Mouse (Mus musculus): ENCODE measurements around the gene Eepd1. TPM values are rescaled to one million over a fixed set of nuclear protein-coding genes. Genes with fewer than 3 reads are reported as not detected.

Gene Eepd1
- polyA plus RNA-seq, 1 experiment from 2014 or later = 6.0 TPM

DNA sequence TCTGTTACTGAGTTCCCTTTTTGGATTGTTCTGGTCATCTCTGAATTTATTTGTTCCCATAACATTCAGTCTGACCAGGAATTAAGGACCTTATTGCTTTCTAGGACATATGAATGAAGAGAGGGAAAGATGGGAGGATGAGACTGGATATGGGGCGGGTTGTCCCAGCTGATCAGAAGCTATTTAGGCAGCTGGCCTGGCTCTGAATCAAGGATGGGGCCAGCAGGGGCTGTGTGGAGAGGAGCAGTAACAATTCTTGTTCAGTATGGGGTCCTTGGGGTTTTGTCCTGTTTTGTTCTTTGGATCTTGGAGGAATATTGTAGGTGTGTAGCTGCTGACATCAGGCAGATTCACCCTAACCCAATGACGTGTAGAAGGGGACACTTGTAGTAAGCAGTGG lies 3.7 kb downstream of the Eepd1 start:
- Histone ChIP-seq H3K36me3 (ENCODE audit: control insufficient read depth, insufficient read depth, low read length) (no peaks in the 10 kb centered on the region), H3K4me2 (ENCODE audit: low read length) (no peak overlapping the region), H3K4me1 (replicated peaks; ENCODE audit: control insufficient read depth, insufficient read depth, low read length) (peaks cover 2% of the 10 kb centered on the region; the same call in 1 of the 2 replicates), H3K27me3 (replicated peaks; ENCODE audit: control insufficient read depth, insufficient read depth, low read length) (no peaks in the 10 kb centered on the region), H3K9me3 (ENCODE audit: control insufficient read depth, low read length) (no peaks in the 10 kb centered on the region), H3K9ac (ENCODE audit: low read length) (no peak overlapping the region), H3K4me3 (ENCODE audit: low read depth, low read length) (no peak overlapping the region), H3K27ac (ENCODE audit: low read depth) (no peak overlapping the region)
- 83% methylated on average over 2 of the region's 2 CpGs for WGBS
- peak; percentile 48 for DNase-seq (ENCODE audit: low spot score)
- no peak for ATAC-seq (replicated peaks; ENCODE audit: low FRiP score, low TSS enrichment, low read depth)

- Histone ChIP-seq H3K27ac (ENCODE audit: low read depth) (no peak overlapping the region), H3K4me3 (ENCODE audit: low read depth, low read length) (no peak overlapping the region), H3K9ac (ENCODE audit: low read length) (no peak overlapping the region), H3K4me2 (ENCODE audit: low read length) (no peak overlapping the region), H3K36me3 (ENCODE audit: control insufficient read depth, insufficient read depth, low read length) (no peaks in the 10 kb centered on the region), H3K4me1 (replicated peaks; ENCODE audit: control insufficient read depth, insufficient read depth, low read length) (peaks cover 2% of the 10 kb centered on the region; the same call in 1 of the 2 replicates), H3K9me3 (ENCODE audit: control insufficient read depth, low read length) (no peaks in the 10 kb centered on the region), H3K27me3 (replicated peaks; ENCODE audit: control insufficient read depth, insufficient read depth, low read length) (no peaks in the 10 kb centered on the region)
- ATAC-seq (replicated peaks; ENCODE audit: low FRiP score, low TSS enrichment, low read depth) (no peak), DNase-seq (ENCODE audit: low spot score) (no peak)
- 85% methylated on average over 7 of the region's 7 CpGs for WGBS
These were observed 4.1 kb downstream of the Eepd1 start for GRCm38 (mm10) chr9:25485406-25485805.

GRCm38 (mm10) chr9:25486246-25486807 lies 5.0 kb downstream of the Eepd1 start:
- Histone ChIP-seq H3K9me3 (ENCODE audit: control insufficient read depth, low read length) (no peaks in the 10 kb centered on the region), H3K9ac (ENCODE audit: low read length) (no peak overlapping the region), H3K4me2 (ENCODE audit: low read length) (no peak overlapping the region), H3K27me3 (replicated peaks; ENCODE audit: control insufficient read depth, insufficient read depth, low read length) (no peaks in the 10 kb centered on the region), H3K27ac (ENCODE audit: low read depth) (no peak overlapping the region), H3K36me3 (ENCODE audit: control insufficient read depth, insufficient read depth, low read length) (no peaks in the 10 kb centered on the region), H3K4me3 (ENCODE audit: low read depth, low read length) (no peak overlapping the region), H3K4me1 (replicated peaks; ENCODE audit: control insufficient read depth, insufficient read depth, low read length) (peaks cover 2% of the 10 kb centered on the region; the same call in 1 of the 2 replicates)
- DNase-seq (ENCODE audit: low spot score) = no peak
- WGBS = 79% methylated on average over 9 of the region's 9 CpGs
- no peak for ATAC-seq (replicated peaks; ENCODE audit: low FRiP score, low TSS enrichment, low read depth)

- ATAC-seq (replicated peaks; ENCODE audit: low FRiP score, low TSS enrichment, low read depth) (no peak), DNase-seq (ENCODE audit: low spot score) (no peak)
- Histone ChIP-seq H3K27ac (ENCODE audit: low read depth) (no peak overlapping the region), H3K36me3 (ENCODE audit: control insufficient read depth, insufficient read depth, low read length) (no peaks in the 10 kb centered on the region), H3K4me2 (ENCODE audit: low read length) (no peak overlapping the region), H3K9me3 (ENCODE audit: control insufficient read depth, low read length) (no peaks in the 10 kb centered on the region), H3K4me1 (replicated peaks; ENCODE audit: control insufficient read depth, insufficient read depth, low read length) (peaks cover 2% of the 10 kb centered on the region; the same call in 1 of the 2 replicates), H3K9ac (ENCODE audit: low read length) (no peak overlapping the region), H3K4me3 (ENCODE audit: low read depth, low read length) (no peak overlapping the region), H3K27me3 (replicated peaks; ENCODE audit: control insufficient read depth, insufficient read depth, low read length) (no peaks in the 10 kb centered on the region)
- 73% methylated on average over 12 of the region's 12 CpGs for WGBS
These were observed 6.2 kb downstream of the Eepd1 start for GRCm38 (mm10) chr9:25487446-25488110.

DNA sequence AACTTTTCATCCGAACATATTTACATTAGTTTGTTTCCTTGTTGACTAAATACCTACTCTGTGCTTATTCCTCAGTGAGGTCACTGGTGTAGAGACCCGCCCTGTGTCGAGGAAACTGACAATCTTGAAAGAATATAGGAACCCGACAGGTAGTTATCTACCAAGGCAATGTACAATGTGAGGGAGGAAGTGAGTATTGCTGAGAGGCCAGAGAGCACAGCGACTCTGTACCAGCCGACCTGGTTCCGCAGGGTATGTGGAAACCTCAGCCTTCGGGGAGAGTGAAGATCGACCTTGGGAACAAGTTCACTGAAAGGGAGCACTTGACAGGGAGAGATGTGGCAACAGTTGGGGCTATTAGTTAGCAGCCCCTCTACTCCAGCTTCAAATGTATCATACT lies 7.2 kb downstream of the Eepd1 start:
- Histone ChIP-seq H3K36me3 (ENCODE audit: control insufficient read depth, insufficient read depth, low read length) (no peaks in the 10 kb centered on the region), H3K4me1 (replicated peaks; ENCODE audit: control insufficient read depth, insufficient read depth, low read length) (peaks cover 2% of the 10 kb centered on the region; the same call in 1 of the 2 replicates), H3K9ac (ENCODE audit: low read length) (no peak overlapping the region), H3K4me2 (ENCODE audit: low read length) (no peak overlapping the region), H3K4me3 (ENCODE audit: low read depth, low read length) (no peak overlapping the region), H3K27ac (ENCODE audit: low read depth) (no peak overlapping the region), H3K9me3 (ENCODE audit: control insufficient read depth, low read length) (no peaks in the 10 kb centered on the region), H3K27me3 (replicated peaks; ENCODE audit: control insufficient read depth, insufficient read depth, low read length) (no peaks in the 10 kb centered on the region)
- WGBS = 87% methylated on average over 9 of the region's 9 CpGs
- ATAC-seq (replicated peaks; ENCODE audit: low FRiP score, low TSS enrichment, low read depth) (no peak), DNase-seq (ENCODE audit: low spot score) (peak; percentile 39)

DNA sequence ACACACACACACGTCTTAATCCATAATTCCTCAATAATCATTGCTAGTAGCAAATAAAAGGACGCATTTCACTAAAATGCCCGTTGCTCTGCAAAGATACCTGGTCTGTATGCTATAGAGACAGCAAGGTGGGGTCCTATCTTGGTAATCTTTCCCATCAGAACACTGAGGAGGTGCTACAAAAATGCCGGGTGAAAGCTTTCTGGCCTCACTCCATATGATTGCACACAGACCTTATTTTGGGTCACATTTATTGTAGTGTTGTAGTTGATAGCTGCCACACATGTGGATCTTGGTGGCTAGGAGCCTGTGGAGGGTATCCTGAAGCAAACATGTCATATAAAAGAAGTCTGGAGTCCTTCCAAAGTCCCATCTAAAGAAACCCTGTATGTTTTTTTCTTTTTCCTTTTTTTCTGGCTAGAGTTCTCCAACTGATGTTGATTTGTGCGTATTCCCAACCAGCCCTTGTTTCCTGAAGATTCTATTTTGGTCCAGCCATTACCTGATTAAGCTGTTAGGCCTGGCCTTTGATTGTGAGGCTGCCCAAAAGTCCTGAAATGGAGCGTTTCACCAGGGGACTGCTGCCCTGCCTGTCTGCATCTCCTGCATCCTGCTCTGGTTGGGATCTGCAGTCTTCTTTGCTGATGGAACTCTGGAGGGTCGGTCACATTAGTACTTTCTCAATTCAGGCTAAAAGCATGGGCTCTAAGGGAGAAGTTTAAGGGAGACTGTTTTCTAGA lies 8.0 kb downstream of the Eepd1 start:
- Histone ChIP-seq H3K4me1 (replicated peaks; ENCODE audit: control insufficient read depth, insufficient read depth, low read length) (0 out of 2 replicates have a peak, but pooled peaks cover 2% of the 10 kb centered on the region), H3K36me3 (ENCODE audit: control insufficient read depth, insufficient read depth, low read length) (no peaks in the 10 kb centered on the region), H3K27ac (ENCODE audit: low read depth) (no peak overlapping the region), H3K4me3 (ENCODE audit: low read depth, low read length) (no peak overlapping the region), H3K27me3 (replicated peaks; ENCODE audit: control insufficient read depth, insufficient read depth, low read length) (no peaks in the 10 kb centered on the region), H3K4me2 (ENCODE audit: low read length) (no peak overlapping the region), H3K9me3 (ENCODE audit: control insufficient read depth, low read length) (no peaks in the 10 kb centered on the region), H3K9ac (ENCODE audit: low read length) (no peak overlapping the region)
- DNase-seq (ENCODE audit: low spot score) = peak; percentile 32
- ATAC-seq (replicated peaks; ENCODE audit: low FRiP score, low TSS enrichment, low read depth) = no peak
- 76% methylated on average over 7 of the region's 7 CpGs for WGBS

DNA sequence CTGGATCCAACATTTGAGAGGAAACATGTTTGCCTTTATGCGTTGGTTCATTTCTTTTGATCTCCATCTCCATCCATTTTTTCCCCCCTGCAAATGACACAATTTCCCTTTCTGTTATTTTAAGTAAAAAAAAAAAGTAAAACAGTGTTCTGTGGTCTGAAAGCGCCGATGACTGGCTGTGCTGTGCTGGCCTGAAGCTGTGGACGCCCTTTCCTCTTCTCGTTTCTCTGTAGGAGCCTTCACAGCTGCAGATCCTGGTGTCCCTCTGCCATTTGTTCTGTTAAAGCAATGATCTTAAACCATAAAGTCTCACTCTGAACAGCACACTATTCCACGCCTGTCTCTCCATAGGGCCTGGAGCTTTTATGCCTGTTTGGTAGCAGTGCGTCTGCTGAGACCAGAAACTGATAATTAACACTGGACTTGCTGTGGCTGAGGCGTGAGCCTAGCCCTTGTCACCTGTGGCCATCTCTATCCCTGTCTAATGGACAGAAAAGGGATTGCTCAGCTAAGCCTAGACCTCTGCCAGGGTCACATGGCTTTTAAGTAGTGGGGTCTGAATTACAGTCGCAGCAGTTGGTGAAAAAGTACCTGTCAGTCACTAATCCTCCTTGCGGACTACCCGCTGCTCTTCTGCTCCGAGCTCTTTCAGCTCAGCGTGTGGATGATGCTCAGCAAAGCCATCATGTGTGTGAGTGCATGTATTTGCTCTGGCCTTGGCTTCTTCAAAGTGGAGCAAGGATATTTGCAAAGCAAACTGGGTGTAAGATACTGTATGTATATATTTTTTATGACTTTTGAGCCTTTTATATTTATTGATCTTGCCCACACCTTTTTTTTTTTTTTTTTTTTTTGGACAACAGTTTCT lies 9.2 kb downstream of the Eepd1 start:
- Histone ChIP-seq H3K4me1 (replicated peaks; ENCODE audit: control insufficient read depth, insufficient read depth, low read length) (no peaks in the 10 kb centered on the region), H3K27me3 (replicated peaks; ENCODE audit: control insufficient read depth, insufficient read depth, low read length) (no peaks in the 10 kb centered on the region), H3K36me3 (ENCODE audit: control insufficient read depth, insufficient read depth, low read length) (no peaks in the 10 kb centered on the region), H3K4me2 (ENCODE audit: low read length) (no peak overlapping the region), H3K9me3 (ENCODE audit: control insufficient read depth, low read length) (no peaks in the 10 kb centered on the region), H3K27ac (ENCODE audit: low read depth) (no peak overlapping the region), H3K4me3 (ENCODE audit: low read depth, low read length) (no peak overlapping the region), H3K9ac (ENCODE audit: low read length) (no peak overlapping the region)
- no peak for ATAC-seq (replicated peaks; ENCODE audit: low FRiP score, low TSS enrichment, low read depth)
- 67% methylated on average over 13 of the region's 13 CpGs for WGBS
- DNase-seq (ENCODE audit: low spot score) = peak; percentile 47

DNA sequence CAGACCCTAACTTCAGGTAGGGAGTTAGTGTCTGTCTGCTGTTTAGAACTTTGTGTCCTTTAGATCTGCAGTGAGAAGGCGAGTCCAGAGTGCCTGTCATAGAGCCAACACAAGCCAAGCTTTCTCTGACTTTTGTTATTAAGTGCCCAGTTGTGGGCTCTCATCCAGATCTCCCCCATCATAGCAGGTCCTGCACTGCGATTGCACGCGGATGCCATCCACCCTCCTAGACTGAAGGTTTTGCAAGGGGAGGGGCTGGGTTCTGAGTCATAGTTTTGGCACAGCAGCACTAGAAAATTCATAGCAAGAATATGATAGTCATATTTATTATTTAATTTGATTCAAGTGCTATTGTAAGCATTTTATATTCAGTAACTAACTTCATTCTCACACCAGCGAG lies 12.6 kb downstream of the Eepd1 start:
- no peak for DNase-seq (ENCODE audit: low spot score)
- Histone ChIP-seq H3K9me3 (ENCODE audit: control insufficient read depth, low read length) (no peaks in the 10 kb centered on the region), H3K27ac (ENCODE audit: low read depth) (no peak overlapping the region)

More for the DNA sequence above, 12.6 kb downstream of the Eepd1 start:
- Histone ChIP-seq H3K27me3 (replicated peaks; ENCODE audit: control insufficient read depth, insufficient read depth, low read length) (no peaks in the 10 kb centered on the region), H3K4me3 (ENCODE audit: low read depth, low read length) (no peak overlapping the region), H3K9ac (ENCODE audit: low read length) (no peak overlapping the region), H3K4me2 (ENCODE audit: low read length) (no peak overlapping the region), H3K36me3 (ENCODE audit: control insufficient read depth, insufficient read depth, low read length) (no peaks in the 10 kb centered on the region), H3K4me1 (replicated peaks; ENCODE audit: control insufficient read depth, insufficient read depth, low read length) (no peaks in the 10 kb centered on the region)
- 86% methylated on average over 5 of the region's 5 CpGs for WGBS
- ATAC-seq (replicated peaks; ENCODE audit: low FRiP score, low TSS enrichment, low read depth) = no peak

Measured in intestine, embryonic 14.5 days (tissue).